Mouse (Mus musculus) neural tube, embryonic 11.5 days (tissue): ENCODE data around the gene Bik. TPM values are rescaled to one million over a fixed set of nuclear protein-coding genes. Genes with fewer than 3 reads are reported as not detected.

ENCODE experiments used
- ATAC-seq: fragments of 200-750 bp; cut with Nextera tagmentation; 2 replicates; pipeline ENCODE4 v1.8.0; 2017; ENCODE audit warnings: moderate number of reproducible peaks, mild to moderate bottlenecking, moderate TSS enrichment, moderate library complexity; ENCODE audit not compliant: insufficient read depth, low FRiP score, low TSS enrichment
- DNase-seq: peaks from one replicate; pipeline ENCODE4 v3.0.0-alpha.2; 2015; ENCODE audit warnings: low spot score
- H3K27ac ChIP-seq: fragments of 300-500 bp; sonication (generic); 2 replicates; pipeline ENCODE4 v1.5.1; 2014; ENCODE audit warnings: low read depth, mild to moderate bottlenecking, low read length
- H3K27me3 ChIP-seq: fragments of 300-500 bp; sonication (generic); 2 replicates; pipeline ENCODE4 v1.6.1; 2014; ENCODE audit warnings: mild to moderate bottlenecking, low read length, mixed read lengths; ENCODE audit not compliant: control insufficient read depth, insufficient read depth
- H3K36me3 ChIP-seq: fragments of 300-500 bp; sonication (generic); 2 replicates; pipeline ENCODE4 v1.6.1; 2014; ENCODE audit warnings: mild to moderate bottlenecking, low read length, moderate library complexity, mixed read lengths; ENCODE audit not compliant: control insufficient read depth, insufficient read depth
- H3K4me1 ChIP-seq: fragments of 300-500 bp; sonication (generic); 2 replicates; pipeline ENCODE4 v1.6.1; 2014; ENCODE audit warnings: low read length, mixed read lengths; ENCODE audit not compliant: control insufficient read depth, insufficient read depth
- H3K4me2 ChIP-seq: fragments of 300-500 bp; sonication (generic); 2 replicates; pipeline ENCODE4 v1.6.1; 2014; ENCODE audit warnings: low read depth, mild to moderate bottlenecking, moderate library complexity
- H3K4me3 ChIP-seq: fragments of 300-500 bp; sonication (generic); 2 replicates; pipeline ENCODE4 v1.5.1; 2014; ENCODE audit warnings: low read depth, low read length
- H3K9ac ChIP-seq: fragments of 300-500 bp; sonication (generic); 2 replicates; pipeline ENCODE4 v1.6.1; 2014; ENCODE audit warnings: mild to moderate bottlenecking, low read length
- H3K9me3 ChIP-seq: fragments of 300-500 bp; sonication (generic); 2 replicates; pipeline ENCODE4 v1.6.1; 2016; ENCODE audit warnings: low read length; ENCODE audit not compliant: control insufficient read depth
- WGBS: fragments of 180-500 bp; shearing (Covaris S2); extraction: QIAGEN DNeasy Blood & Tissue Kit; methylation state at CpG from one replicate; pipeline ENCODE4 v1.1.7; 2014; 5-methylcytosine and 5-hydroxymethylcytosine counted together
- polyA plus RNA-seq: library from polyadenylated mRNA; unstranded; fragments of >200 nt; fragmentation: Nextera tagmentation; extraction: Ambion mirVana; gene quantifications from 2 replicates; pipeline ENCODE4 v1.2.1, GENCODE M21; 2014

The Bik gene
- polyA plus RNA-seq, 1 experiment from 2014 or later: 2.1 TPM

- 88% methylated on average over 3 of the region's 3 CpGs for WGBS
Measured at GRCm38 (mm10) chr15:83567728-83568127, 41.1 kb downstream of the Bik start.

GRCm38 (mm10) chr15:83568544-83568943, 41.9 kb downstream of the Bik start:
- no peaks in the 10 kb centered on the region for H3K27me3 ChIP-seq
- no peak overlapping the region for H3K4me2 ChIP-seq
- peaks cover 4% of the 10 kb centered on the region for H3K4me1 ChIP-seq
- 96% methylated on average over 5 of the region's 5 CpGs for WGBS
- no peaks in the 10 kb centered on the region for H3K36me3 ChIP-seq
- no peaks in the 10 kb centered on the region for H3K9me3 ChIP-seq
- H3K4me3 ChIP-seq: no peak overlapping the region
- no peak overlapping the region for H3K9ac ChIP-seq
- ATAC-seq (no peak), DNase-seq (no peak)
- no peak overlapping the region for H3K27ac ChIP-seq

More at GRCm38 (mm10) chr15:83567728-83568127, 41.1 kb downstream of the Bik start:
- no peak overlapping the region for H3K4me2 ChIP-seq
- H3K27me3 ChIP-seq: peaks cover 2% of the 10 kb centered on the region
- ATAC-seq: no peak
- no peak overlapping the region for H3K9ac ChIP-seq
- no peak for DNase-seq
- H3K36me3 ChIP-seq: no peaks in the 10 kb centered on the region
- H3K4me3 ChIP-seq: no peak overlapping the region
- peaks cover 8% of the 10 kb centered on the region for H3K4me1 ChIP-seq
- H3K27ac ChIP-seq: no peak overlapping the region
- no peaks in the 10 kb centered on the region for H3K9me3 ChIP-seq

GRCm38 (mm10) chr15:83569682-83570081, 43.0 kb downstream of the Bik start:
- H3K4me3 ChIP-seq: no peak overlapping the region
- no peak for DNase-seq
- no peaks in the 10 kb centered on the region for H3K4me1 ChIP-seq
- no peak for ATAC-seq
- WGBS: 56% methylated on average over 11 of the region's 11 CpGs
- 0 out of 2 replicates have a peak, but pooled peaks cover 2% of the 10 kb centered on the region for H3K36me3 ChIP-seq
- H3K9me3 ChIP-seq: no peaks in the 10 kb centered on the region
- no peak overlapping the region for H3K4me2 ChIP-seq
- no peaks in the 10 kb centered on the region for H3K27me3 ChIP-seq
- H3K27ac ChIP-seq: no peak overlapping the region
- no peak overlapping the region for H3K9ac ChIP-seq

GRCm38 (mm10) chr15:83570641-83571040, 44.0 kb downstream of the Bik start:
- no peak for DNase-seq
- Histone ChIP-seq H3K4me2 (no peak overlapping the region), H3K27me3 (no peaks in the 10 kb centered on the region), H3K27ac (no peak overlapping the region), H3K9ac (no peak overlapping the region), H3K9me3 (no peaks in the 10 kb centered on the region), H3K36me3 (peaks cover 2% of the 10 kb centered on the region; the same call in 1 of the 2 replicates), H3K4me1 (no peaks in the 10 kb centered on the region), H3K4me3 (no peak overlapping the region)
- WGBS: 76% methylated on average over 2 of the region's 2 CpGs
- ATAC-seq: no peak

GRCm38 (mm10) chr15:83571636-83572035, 45.0 kb downstream of the Bik start:
- no peak overlapping the region for H3K4me3 ChIP-seq
- no peak for ATAC-seq
- DNase-seq: no peak
- H3K27ac ChIP-seq: no peak overlapping the region
- 81% methylated on average over 5 of the region's 5 CpGs for WGBS
- H3K4me1 ChIP-seq: no peaks in the 10 kb centered on the region
- H3K36me3 ChIP-seq: peaks cover 2% of the 10 kb centered on the region; the same call in 1 of the 2 replicates
- H3K9ac ChIP-seq: no peak overlapping the region
- no peak overlapping the region for H3K4me2 ChIP-seq
- H3K27me3 ChIP-seq: no peaks in the 10 kb centered on the region
- no peaks in the 10 kb centered on the region for H3K9me3 ChIP-seq

GRCm38 (mm10) chr15:83572132-83572531, 45.5 kb downstream of the Bik start:
- Histone ChIP-seq H3K9ac (no peak overlapping the region), H3K27ac (no peak overlapping the region), H3K4me1 (no peaks in the 10 kb centered on the region), H3K4me2 (no peak overlapping the region), H3K36me3 (peaks cover 2% of the 10 kb centered on the region), H3K27me3 (no peaks in the 10 kb centered on the region), H3K4me3 (no peak overlapping the region), H3K9me3 (no peaks in the 10 kb centered on the region)
- no peak for ATAC-seq
- DNase-seq: no peak
- 88% methylated on average over 4 of the region's 4 CpGs for WGBS

GRCm38 (mm10) chr15:83573606-83574005, 46.9 kb downstream of the Bik start:
- H3K4me3 ChIP-seq: no peak overlapping the region
- no peaks in the 10 kb centered on the region for H3K4me1 ChIP-seq
- H3K9ac ChIP-seq: no peak overlapping the region
- no peaks in the 10 kb centered on the region for H3K9me3 ChIP-seq
- H3K4me2 ChIP-seq: no peak overlapping the region
- H3K36me3 ChIP-seq: peaks cover 4% of the 10 kb centered on the region
- H3K27ac ChIP-seq: no peak overlapping the region
- WGBS: 92% methylated on average over 12 of the region's 12 CpGs
- no peak for DNase-seq
- H3K27me3 ChIP-seq: no peaks in the 10 kb centered on the region
- no peak for ATAC-seq

GRCm38 (mm10) chr15:83574731-83575351, 48.2 kb downstream of the Bik start:
- WGBS: 91% methylated on average over 6 of the region's 6 CpGs
- Histone ChIP-seq H3K36me3 (peaks cover 6% of the 10 kb centered on the region), H3K4me3 (no peak overlapping the region), H3K27ac (no peak overlapping the region), H3K9me3 (no peaks in the 10 kb centered on the region), H3K9ac (no peak overlapping the region), H3K4me2 (no peak overlapping the region), H3K4me1 (no peaks in the 10 kb centered on the region), H3K27me3 (no peaks in the 10 kb centered on the region)
- DNase-seq (no peak), ATAC-seq (no peak)

GRCm38 (mm10) chr15:83575543-83575942, 48.9 kb downstream of the Bik start:
- H3K9me3 ChIP-seq: no peaks in the 10 kb centered on the region
- H3K4me1 ChIP-seq: no peaks in the 10 kb centered on the region
- H3K4me3 ChIP-seq: no peak overlapping the region
- 88% methylated on average over 8 of the region's 8 CpGs for WGBS
- no peaks in the 10 kb centered on the region for H3K27me3 ChIP-seq
- DNase-seq (no peak), ATAC-seq (no peak)
- H3K4me2 ChIP-seq: no peak overlapping the region
- peaks cover 8% of the 10 kb centered on the region for H3K36me3 ChIP-seq
- no peak overlapping the region for H3K9ac ChIP-seq
- no peak overlapping the region for H3K27ac ChIP-seq
